Mouse (Mus musculus): ENCODE measurements around the gene Olfr486. TPM values are rescaled to one million over a fixed set of nuclear protein-coding genes. Genes with fewer than 3 reads are reported as not detected.
"Not testable (repeated sequence)": the region's sequence is repeated elsewhere in the genome, so short reads cannot be mapped to it uniquely, and the experiment has no call there.

Olfr486 gene
- not detected for total RNA-seq (2021)

- DNase-seq; intact Hi-C loops (cut with DNase I): not testable (repeated sequence)
These were observed at the start of gene Olfr486 for GRCm38 (mm10) chr7:108172642-108173041. TSS of gene Olfr486 (minus strand) at chr7:108172742.

- intact Hi-C loops (cut with DNase I); DNase-seq: not testable (repeated sequence)
These were observed 42.0 kb upstream of the Olfr486 start, which contains the start of gene Olfr487 for GRCm38 (mm10) chr7:108214536-108214935. TSS of gene Olfr487 (minus strand) at chr7:108214636.

DNA sequence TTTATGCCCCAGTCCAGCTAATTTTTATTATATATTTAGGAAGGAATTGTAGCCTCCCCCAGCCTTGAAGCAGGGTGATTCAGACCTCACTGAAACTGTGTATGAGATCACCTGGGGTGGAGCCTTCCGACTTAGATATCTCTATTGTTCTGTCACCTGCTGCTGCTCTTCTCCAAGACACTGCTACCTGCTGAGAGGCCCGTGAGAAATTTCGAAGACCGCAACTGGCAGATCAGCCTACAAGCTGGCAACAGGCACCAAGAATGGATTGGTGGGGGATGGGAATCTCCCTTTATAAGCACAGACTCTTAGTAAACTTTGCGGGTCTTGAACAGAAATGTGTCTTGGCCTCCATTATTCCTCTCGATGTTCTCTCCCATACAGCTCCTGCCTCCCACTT is 24.4 kb upstream of the Olfr486 start:
- DNase-seq, result no peak
- intact Hi-C loops (cut with DNase I), result no loop called here

DNA sequence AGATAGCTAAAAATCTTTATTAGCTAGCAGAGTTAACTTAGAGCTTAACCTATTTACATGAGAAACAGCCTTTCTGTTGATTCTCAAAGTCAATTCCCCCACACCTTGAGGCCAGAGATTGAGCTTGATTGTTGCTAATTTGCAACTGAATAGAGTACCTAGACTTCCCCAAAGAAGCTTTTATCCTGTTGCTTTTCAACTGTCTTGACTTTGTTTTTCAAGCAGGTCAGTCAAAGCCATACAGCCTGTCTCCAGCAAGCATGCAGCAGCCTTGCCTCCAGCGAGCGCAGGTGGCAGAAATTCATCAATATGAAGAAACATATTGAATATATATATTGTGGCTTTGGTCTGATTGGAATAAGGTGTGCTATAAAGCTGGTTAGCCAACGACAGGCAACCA is 23.8 kb upstream of the Olfr486 start:
- intact Hi-C loops (cut with DNase I); DNase-seq: not testable (repeated sequence)

GRCm38 (mm10) chr7:108192714-108193113 is 20.2 kb upstream of the Olfr486 start:
- DNase-seq; intact Hi-C loops (cut with DNase I): not testable (repeated sequence)

DNA sequence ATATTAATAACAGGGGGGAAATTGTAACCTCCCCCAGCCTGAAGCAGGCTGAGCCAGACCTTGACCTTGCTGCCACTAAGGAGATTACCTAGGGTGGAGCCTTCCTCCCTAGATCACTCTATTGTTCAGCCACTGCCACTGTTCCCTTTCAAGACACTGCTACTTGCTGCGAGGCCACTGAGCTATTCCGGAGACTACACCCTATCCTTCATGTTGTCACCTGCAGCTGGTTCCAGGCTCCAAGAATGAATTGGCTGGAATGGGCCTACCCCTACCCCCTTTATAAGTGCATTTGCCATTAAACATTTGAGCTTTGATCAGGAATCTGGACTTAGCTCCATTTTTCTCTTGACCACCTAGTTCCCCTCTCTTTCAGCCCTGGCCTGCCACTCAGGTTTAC is 18.7 kb upstream of the Olfr486 start:
- intact Hi-C loops (cut with DNase I), result not testable (repeated sequence)

GRCm38 (mm10) chr7:108185237-108185636 is 12.7 kb upstream of the Olfr486 start:
- DNase-seq; intact Hi-C loops (cut with DNase I): not testable (repeated sequence)

More for the DNA sequence above, 18.7 kb upstream of the Olfr486 start:
- not testable (repeated sequence) for DNase-seq

- intact Hi-C loops (cut with DNase I); DNase-seq: not testable (repeated sequence)
These were observed 11.9 kb upstream of the Olfr486 start for GRCm38 (mm10) chr7:108184401-108184800.

DNA sequence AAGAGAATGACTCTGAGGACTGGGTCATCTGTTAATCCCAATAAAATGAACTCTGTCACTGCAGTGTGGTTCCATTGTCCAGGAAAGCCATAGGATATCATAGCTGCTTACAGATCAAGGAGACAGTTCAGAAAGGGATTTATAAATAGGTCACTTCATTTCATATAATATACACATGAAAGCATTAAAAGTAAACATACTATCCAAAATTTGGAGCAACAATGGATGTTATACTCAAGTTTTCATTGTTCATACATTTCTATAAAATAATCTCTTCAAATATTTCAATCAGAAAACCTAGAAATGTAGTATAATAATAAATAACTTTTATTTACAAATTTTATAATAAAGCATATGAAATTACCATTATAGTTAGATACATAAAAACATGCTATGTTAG is 12.8 kb downstream of the Olfr486 start, which contains the start of gene Olfr485:
Gene Olfr485, minus strand, starts transcription at position 101 of the 400 bp plus-strand sequence.
- intact Hi-C loops (cut with DNase I), result no loop called here
- DNase-seq, result no peak

DNA sequence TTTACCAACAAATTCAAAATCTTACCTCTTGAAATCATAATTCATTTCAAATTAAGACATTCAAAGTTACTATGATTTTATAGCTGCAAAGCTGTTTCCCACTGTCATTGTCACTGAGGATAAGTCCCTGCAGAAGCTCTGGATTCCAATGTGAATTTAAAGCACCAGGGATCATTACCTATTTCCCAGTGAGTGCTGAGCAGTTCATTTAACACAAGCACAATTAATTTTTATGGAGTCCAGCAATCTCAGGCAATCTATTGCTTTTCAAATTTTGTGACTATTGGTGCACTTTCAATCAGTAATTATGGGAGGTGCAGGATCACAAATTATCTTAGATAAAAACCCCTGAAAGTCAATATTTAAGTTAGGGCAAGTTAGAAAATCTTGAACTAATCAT is 45.2 kb downstream of the Olfr486 start, which contains the start of gene Olfr484:
Gene Olfr484, minus strand, starts transcription at position 101 of the 400 bp plus-strand sequence.
- intact Hi-C loops (cut with DNase I), result no loop called here

More for the DNA sequence above, 45.2 kb downstream of the Olfr486 start, which contains the start of gene Olfr484:
- DNase-seq, result no peak

Other genes starting within 250 kb of the Olfr486 start
- not detected for gene Olfr473, start 242.3 kb downstream of the Olfr486 start, total RNA-seq (2021)
- gene Olfr474, start 218.1 kb downstream of the Olfr486 start, total RNA-seq (2021), result not detected
- gene Olfr476, start 207.9 kb downstream of the Olfr486 start, total RNA-seq (2021), result not detected
- gene Olfr477, start 186.0 kb downstream of the Olfr486 start, total RNA-seq (2021), result not detected
- not detected for gene Olfr478, start 138.8 kb downstream of the Olfr486 start, total RNA-seq (2021)
- gene Olfr479, start 122.0 kb downstream of the Olfr486 start, total RNA-seq (2021), result not detected
- gene Olfr480, start 105.4 kb downstream of the Olfr486 start, total RNA-seq (2021), result not detected
- gene Olfr481, start 92.9 kb downstream of the Olfr486 start, total RNA-seq (2021), result not detected
- 1 to 10 TPM; 1.7 to 1.9 TPM for gene Olfr482, start 75.2 kb downstream of the Olfr486 start, total RNA-seq (2021)
- not detected for gene Olfr483, start 71.9 kb downstream of the Olfr486 start, total RNA-seq (2021)
- not detected for gene Olfr484, start 45.3 kb downstream of the Olfr486 start, total RNA-seq (2021)
- not detected for gene Olfr485, start 12.9 kb downstream of the Olfr486 start, total RNA-seq (2021)
- not detected for gene Olfr487, start 41.9 kb upstream of the Olfr486 start, total RNA-seq (2021)
- not detected for gene Olfr488, start 85.6 kb upstream of the Olfr486 start, total RNA-seq (2021)
- not detected for gene Olfr490, start 116.2 kb upstream of the Olfr486 start, total RNA-seq (2021)
- not detected for gene Olfr491, start 140.7 kb upstream of the Olfr486 start, total RNA-seq (2021)
- gene Olfr492, start 150.9 kb upstream of the Olfr486 start, total RNA-seq (2021), result not detected
- not detected for gene Olfr493, start 174.2 kb upstream of the Olfr486 start, total RNA-seq (2021)
- not detected for gene Olfr494, start 192.6 kb upstream of the Olfr486 start, total RNA-seq (2021)
- not detected for gene Olfr495, start 220.4 kb upstream of the Olfr486 start, total RNA-seq (2021)
- gene Olfr497, start 247.7 kb upstream of the Olfr486 start, total RNA-seq (2021), result not detected

All from left cerebral cortex, postnatal 4 days (tissue).